9 mouse cellular contexts compared by ENCODE assay signal in genomic region chr5:142904208-142905037, GRCm38 (mm10). TPM values are rescaled to one million over a fixed set of nuclear protein-coding genes. Genes with fewer than 3 reads are reported as not detected.
DNase-seq lines count a peak whose midpoint lies in the region; ATAC-seq and TF ChIP-seq lines count a peak whose summit lies in the region.
"Had no signal": no experiment of that assay in that cellular context is flagged by ENCODE, and none has a peak within 500 bp of the region (broad histone marks: within the 10 kb centered on the region; RNA-seq: fewer than 3 reads in every experiment).

No protein-coding gene starts in this region.

- peaks cover 46% of the 10 kb centered on the region for H3K4me1 ChIP-seq in kidney, embryonic 16.5 days (ENCODE audit: insufficient read depth, low read length)
- peaks cover 5 to 30% of the 10 kb centered on the region in 2 experiments for H3K4me1 ChIP-seq in MEL (ENCODE audit: control insufficient read depth in 1 of 2, insufficient read depth in 2 of 2, low read length in 2 of 2)
- peaks cover 50% of the 10 kb centered on the region for H3K4me1 ChIP-seq in heart, embryonic 13.5 days
- peaks cover 56% of the 10 kb centered on the region for H3K4me1 ChIP-seq in liver, embryonic 15.5 days (replicated peaks)

- ATAC-seq in kidney, embryonic 16.5 days (ENCODE audit: low FRiP score, low TSS enrichment), result no peak
- no peak for ATAC-seq in heart, embryonic 13.5 days (ENCODE audit: extremely low read depth, insufficient number of reproducible peaks, low FRiP score, low TSS enrichment)
- no peak for ATAC-seq in liver, embryonic 15.5 days (ENCODE audit: insufficient read depth)
- no peak for ATAC-seq in activated CD4-positive, CD25-positive, alpha-beta regulatory T cell, adult 4 months

- no peak for DNase-seq in kidney, postnatal 36 days
- no peak for DNase-seq in MEL (ENCODE audit: low read depth, low spot score)
- DNase-seq in layer of hippocampus, postnatal 10 days (ENCODE audit: low spot score in 2 of 2), result no peak
- DNase-seq in gastrocnemius, postnatal 25 days, result no peak

- no peak for TF ChIP-seq RAD21 in MEL (IDR thresholded peaks at IDR 0.05; ENCODE audit: low read depth, low read length)

- peaks cover 47% of the 10 kb centered on the region for H3K36me3 ChIP-seq in kidney, embryonic 16.5 days (ENCODE audit: insufficient read depth, low read length)
- H3K36me3 ChIP-seq in MEL (ENCODE audit: control insufficient read depth in 1 of 2, insufficient read depth in 2 of 2, low read length in 2 of 2), result peaks cover 13 to 25% of the 10 kb centered on the region in 2 experiments
- peaks cover 62% of the 10 kb centered on the region for H3K36me3 ChIP-seq in heart, embryonic 13.5 days
- peaks cover 62% of the 10 kb centered on the region for H3K36me3 ChIP-seq in liver, embryonic 15.5 days (replicated peaks)

- peak overlapping the region; percentile 100 for H3K27ac ChIP-seq in kidney, embryonic 16.5 days (ENCODE audit: low read length)
- H3K27ac ChIP-seq in MEL (ENCODE audit: control insufficient read depth, low read depth, low read length), result peak overlapping the region; percentile 68
- H3K27ac ChIP-seq in heart, embryonic 13.5 days (replicated peaks), result peak overlapping the region; percentile 100
- peak overlapping the region; percentile 98 for H3K27ac ChIP-seq in liver, embryonic 15.5 days (replicated peaks)

- TF ChIP-seq CTCF in MEL (IDR thresholded peaks at IDR 0.05 in 2 of 3, conservative IDR thresholded peaks at IDR 0.05 in 1 of 3; ENCODE audit: control insufficient read depth in 1 of 3, insufficient read depth in 1 of 3, low read depth in 2 of 3, low read length in 3 of 3, poor library complexity in 1 of 3, severe bottlenecking in 1 of 3), result no peak

- no peaks in the 10 kb centered on the region for H3K9me3 ChIP-seq in kidney, embryonic 16.5 days (ENCODE audit: low read length)
- no peaks in the 10 kb centered on the region for H3K9me3 ChIP-seq in MEL (replicated peaks; ENCODE audit: insufficient read depth, low read length)
- no peaks in the 10 kb centered on the region for H3K9me3 ChIP-seq in heart, embryonic 13.5 days
- H3K9me3 ChIP-seq in liver, embryonic 15.5 days (replicated peaks), result no peaks in the 10 kb centered on the region

- no peak for TF ChIP-seq POLR2A in MEL (IDR thresholded peaks at IDR 0.05; ENCODE audit: control insufficient read depth in 1 of 2, insufficient read depth in 1 of 2, low read depth in 1 of 2, low read length in 2 of 2, poor library complexity in 1 of 2)

- peak overlapping the region; percentile 100 for H3K4me3 ChIP-seq in kidney, embryonic 16.5 days (ENCODE audit: low read length)
- H3K4me3 ChIP-seq in MEL (ENCODE audit: control insufficient read depth in 1 of 2, insufficient read depth in 1 of 2, low read depth in 2 of 2, low read length in 2 of 2), result peak overlapping the region; percentile 66 to 87
- H3K4me3 ChIP-seq in heart, embryonic 13.5 days, result peak overlapping the region; percentile 98
- peak overlapping the region; percentile 79 for H3K4me3 ChIP-seq in liver, embryonic 15.5 days (replicated peaks)

- no peak for TF ChIP-seq EP300 in MEL (IDR thresholded peaks at IDR 0.05; ENCODE audit: low read depth in 1 of 2, low read length in 2 of 2)

- H3K9ac ChIP-seq in kidney, embryonic 16.5 days (replicated peaks; ENCODE audit: low read length), result peak overlapping the region; percentile 100
- peak overlapping the region; percentile 90 for H3K9ac ChIP-seq in MEL (ENCODE audit: control insufficient read depth, low read depth, low read length, poor library complexity, severe bottlenecking)
- H3K9ac ChIP-seq in heart, embryonic 13.5 days, result peak overlapping the region; percentile 100
- H3K9ac ChIP-seq in liver, embryonic 15.5 days, result peak overlapping the region; percentile 96

- H3K4me2 ChIP-seq in kidney, embryonic 16.5 days (replicated peaks; ENCODE audit: low read depth, low read length), result peak overlapping the region; percentile 66
- peak overlapping the region; percentile 90 for H3K4me2 ChIP-seq in heart, embryonic 13.5 days
- peak overlapping the region; percentile 80 for H3K4me2 ChIP-seq in liver, embryonic 15.5 days

- H3K79me2 ChIP-seq in MEL (ENCODE audit: control insufficient read depth, insufficient read depth, low read length, poor library complexity), result peaks cover 20% of the 10 kb centered on the region

- 55% methylated on average over 19 of the region's 19 CpGs for WGBS in kidney, embryonic 16.5 days
- 62% methylated on average over 19 of the region's 19 CpGs for WGBS in heart, embryonic 13.5 days
- WGBS in liver, embryonic 15.5 days (ENCODE audit: insufficient replicate concordance), result 77% methylated on average over 19 of the region's 19 CpGs

- H3K27me3 ChIP-seq in kidney, embryonic 16.5 days (ENCODE audit: insufficient read depth, low read length), result no peaks in the 10 kb centered on the region
- H3K27me3 ChIP-seq in MEL (ENCODE audit: control insufficient read depth in 1 of 2, insufficient read depth in 2 of 2, low read length in 2 of 2), result no peaks in the 10 kb centered on the region
- H3K27me3 ChIP-seq in heart, embryonic 13.5 days (replicated peaks), result no peaks in the 10 kb centered on the region
- H3K27me3 ChIP-seq in liver, embryonic 15.5 days, result no peaks in the 10 kb centered on the region

TF ChIP-seq in MEL, 35 proteins besides CTCF, POLR2A, EP300 and RAD21:
- no peak for TF ChIP-seq ETS1 (IDR thresholded peaks at IDR 0.05; ENCODE audit: low read depth, low read length)
- no peak for TF ChIP-seq ZMIZ1 (IDR thresholded peaks at IDR 0.05; ENCODE audit: low read depth, low read length)
- peak; percentile 32; the same call in 1 of the 2 replicates for TF ChIP-seq POLR2AphosphoS2 (IDR thresholded peaks at IDR 0.05; ENCODE audit: low read length)
- no peak for TF ChIP-seq MXI1 (IDR thresholded peaks at IDR 0.05; ENCODE audit: low read depth, low read length)
- 0 out of 2 replicates have a peak, but pooled peaks have one; percentile 20 for TF ChIP-seq CHD1 (IDR thresholded peaks at IDR 0.05; ENCODE audit: low read depth, low read length)
- no peak for TF ChIP-seq UBTF (IDR thresholded peaks at IDR 0.05; ENCODE audit: borderline replicate concordance, insufficient read depth, low read depth, low read length)
- TF ChIP-seq NRF1 (IDR thresholded peaks at IDR 0.05; ENCODE audit: insufficient read depth, low read depth, low read length, poor library complexity, severe bottlenecking), result no peak
- no peak for TF ChIP-seq JUND (IDR thresholded peaks at IDR 0.05; ENCODE audit: low read depth, low read length)
- TF ChIP-seq TCF12 (IDR thresholded peaks at IDR 0.05; ENCODE audit: low read depth, low read length), result no peak
- no peak for TF ChIP-seq BHLHE40 (IDR thresholded peaks at IDR 0.05; ENCODE audit: borderline replicate concordance, low read depth, low read length)

RNA-seq across cellular contexts. Expression of gene Actb, which starts 2.1 kb away (rescaled TPM):
- polyA plus RNA-seq in kidney, embryonic 16.5 days (2015; fragmentation: Nextera tagmentation; extraction: Ambion mirVana), result 12,646 and 13,929 TPM in 2 replicates
- total RNA-seq in MEL (2012; rRNA removed), result 3,019 and 3,042 TPM in 2 replicates
- 1,000 to 10,000 TPM; 1,403 to 4,417 TPM for polyA plus RNA-seq in MEL (2012; ENCODE audit: insufficient read depth in 1 of 2, insufficient read length in 2 of 2, low read depth in 1 of 2, low replicate concordance in 2 of 2, missing spikeins in 1 of 2)
- polyA plus RNA-seq in heart, embryonic 13.5 days (2015; fragmentation: Nextera tagmentation; extraction: Ambion mirVana), result 6,383 and 6,386 TPM in 2 replicates
- 5,733 and 6,728 TPM in 2 replicates for polyA plus RNA-seq in liver, embryonic 15.5 days (2015; fragmentation: Nextera tagmentation; extraction: Ambion mirVana)
- over 10,000 TPM; 26,186 to 54,151 TPM for polyA plus RNA-seq in activated CD4-positive, CD25-positive, alpha-beta regulatory T cell, adult 4 months (2017; shearing (Covaris generic))
- total RNA-seq in layer of hippocampus, postnatal 10 days (2021), result 1,000 to 10,000 TPM; 4,137 to 4,167 TPM
- 100 to 1,000 TPM; 487 to 619 TPM for total RNA-seq in gastrocnemius, postnatal 25 days (2021)

RNA-seq across cellular contexts. Expression of gene Fbxl18, which starts 9.2 kb away (rescaled TPM):
- 14.0 and 17.2 TPM in 2 replicates for polyA plus RNA-seq in kidney, embryonic 16.5 days (2015; fragmentation: Nextera tagmentation; extraction: Ambion mirVana)
- total RNA-seq in MEL (2012; rRNA removed), result 3.9 and 4.6 TPM in 2 replicates
- polyA plus RNA-seq in MEL (2012; ENCODE audit: insufficient read depth in 1 of 2, insufficient read length in 2 of 2, low read depth in 1 of 2, low replicate concordance in 2 of 2, missing spikeins in 1 of 2), result 1 to 10 TPM in 1 of 2 experiments, not detected in 1; 7.4 TPM
- polyA plus RNA-seq in heart, embryonic 13.5 days (2015; fragmentation: Nextera tagmentation; extraction: Ambion mirVana), result 8.7 and 9.5 TPM in 2 replicates
- 3.3 and 4.2 TPM in 2 replicates for polyA plus RNA-seq in liver, embryonic 15.5 days (2015; fragmentation: Nextera tagmentation; extraction: Ambion mirVana)
- polyA plus RNA-seq in activated CD4-positive, CD25-positive, alpha-beta regulatory T cell, adult 4 months (2017; shearing (Covaris generic)), result 10 to 100 TPM in 1 of 2 experiments, 1 to 10 TPM in 1; 2.1 to 13.9 TPM
- 10 to 100 TPM; 38.5 to 40.1 TPM for total RNA-seq in layer of hippocampus, postnatal 10 days (2021)
- 1 to 10 TPM; 5.6 to 6.8 TPM for total RNA-seq in gastrocnemius, postnatal 25 days (2021)

RNA-seq across cellular contexts. Expression of gene Fscn1, which starts 55.7 kb away (rescaled TPM):
- polyA plus RNA-seq in kidney, embryonic 16.5 days (2015; fragmentation: Nextera tagmentation; extraction: Ambion mirVana), result 302 and 349 TPM in 2 replicates
- not detected in 2 replicates for total RNA-seq in MEL (2012; rRNA removed)
- not detected for polyA plus RNA-seq in MEL (2012; ENCODE audit: insufficient read depth in 1 of 2, insufficient read length in 2 of 2, low read depth in 1 of 2, low replicate concordance in 2 of 2, missing spikeins in 1 of 2)
- 135 and 155 TPM in 2 replicates for polyA plus RNA-seq in heart, embryonic 13.5 days (2015; fragmentation: Nextera tagmentation; extraction: Ambion mirVana)
- 23.0 and 23.4 TPM in 2 replicates for polyA plus RNA-seq in liver, embryonic 15.5 days (2015; fragmentation: Nextera tagmentation; extraction: Ambion mirVana)
- polyA plus RNA-seq in activated CD4-positive, CD25-positive, alpha-beta regulatory T cell, adult 4 months (2017; shearing (Covaris generic)), result under 1 TPM; 0.26 to 0.42 TPM
- 100 to 1,000 TPM; 420 to 424 TPM for total RNA-seq in layer of hippocampus, postnatal 10 days (2021)
- 10 to 100 TPM; 13.4 to 17.6 TPM for total RNA-seq in gastrocnemius, postnatal 25 days (2021)
- total RNA-seq: neutrophil, adult 5-6 weeks had no signal

Comparison
In these comparisons a context has a peak if more than half of its experiments do, and no peak if none do; other contexts are left out.
1. RNA of gene Fscn1, which starts 55.7 kb away (polyA plus RNA-seq): 302 to 349 TPM in kidney, embryonic 16.5 days, 135 to 155 TPM in heart, embryonic 13.5 days and 23.0 to 23.4 TPM in liver, embryonic 15.5 days; 0.26 to 0.42 TPM in activated CD4-positive, CD25-positive, alpha-beta regulatory T cell, adult 4 months and not detected in MEL; every median in the first group is over 10 times any median in the second.
2. Peak in every context shown above with its lines, with median percentiles within 50 percentile points of each other: H3K27ac ChIP-seq, H3K4me2 ChIP-seq, H3K4me3 ChIP-seq and H3K9ac ChIP-seq.